Mouse (Mus musculus): Measurements from ENCODE around the gene Selp. TPM values are rescaled to one million over a fixed set of nuclear protein-coding genes. Genes with fewer than 3 reads are reported as not detected.

The Selp gene
- 1 to 10 TPM in 3 of 4 experiments, under 1 TPM in 1; 0.49 to 8.6 (median 1.2) TPM for total RNA-seq (2022)

DNA sequence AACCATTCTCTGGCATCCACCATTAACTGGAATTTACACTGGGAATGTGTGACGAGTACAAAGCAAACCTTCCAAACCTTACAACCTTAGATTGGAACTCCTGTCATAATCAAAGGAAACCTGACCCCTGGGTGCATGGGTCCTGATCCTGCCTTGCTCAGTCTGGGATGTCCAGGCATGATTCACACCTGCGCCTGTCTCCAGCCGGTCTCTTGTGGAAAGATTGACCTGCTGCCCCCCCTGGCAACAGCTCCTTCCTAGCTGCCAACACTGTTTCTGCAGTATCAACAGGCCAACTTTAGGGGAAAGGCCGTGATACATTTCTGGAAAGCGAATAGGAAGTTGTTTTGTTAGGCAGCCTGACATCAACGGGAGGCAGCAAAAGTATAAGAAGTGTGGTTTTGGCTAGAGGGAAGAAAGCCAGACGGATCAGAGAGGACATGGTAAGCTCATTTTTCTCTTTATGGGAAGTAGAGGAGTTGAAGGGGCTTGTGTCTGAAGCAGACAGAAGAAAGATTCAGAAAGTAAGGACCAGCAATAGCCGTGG lies at the start of gene Selp:
TSS of gene Selp (plus strand) at position 318 of the 547 bp plus-strand sequence.
- no peak for DNase-seq (ENCODE audit: low spot score)

DNA sequence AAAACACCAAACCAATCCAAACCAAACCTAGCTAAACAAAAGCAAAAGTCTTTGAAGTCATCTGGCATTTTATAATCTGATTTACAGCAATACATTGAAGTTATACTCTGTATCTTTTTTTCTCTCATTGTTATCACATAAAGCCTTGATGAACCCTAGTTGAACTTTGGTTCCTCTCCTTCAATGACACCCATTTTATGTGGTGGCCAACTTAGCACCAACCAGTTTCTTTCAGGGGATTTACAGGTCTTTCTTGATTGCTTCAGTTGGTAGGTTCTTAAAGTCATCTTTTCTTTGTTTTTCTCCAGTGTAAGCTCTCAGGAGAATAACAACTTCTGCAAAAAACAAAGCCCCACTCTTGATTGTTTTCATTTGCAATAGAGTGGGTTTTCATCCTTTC lies 45.8 kb upstream of the Selp start:
- DNase-seq (ENCODE audit: low spot score): no peak

GRCm38 (mm10) chr1:164070461-164070860 lies 44.6 kb upstream of the Selp start:
- DNase-seq (ENCODE audit: low spot score): no peak

GRCm38 (mm10) chr1:164071111-164071510 lies 44.0 kb upstream of the Selp start:
- DNase-seq (ENCODE audit: low spot score): no peak

- DNase-seq (ENCODE audit: low spot score): no peak
Observed at GRCm38 (mm10) chr1:164072001-164072400, 43.1 kb upstream of the Selp start.

GRCm38 (mm10) chr1:164073091-164073490 lies 42.0 kb upstream of the Selp start:
- DNase-seq (ENCODE audit: low spot score): no peak

DNA sequence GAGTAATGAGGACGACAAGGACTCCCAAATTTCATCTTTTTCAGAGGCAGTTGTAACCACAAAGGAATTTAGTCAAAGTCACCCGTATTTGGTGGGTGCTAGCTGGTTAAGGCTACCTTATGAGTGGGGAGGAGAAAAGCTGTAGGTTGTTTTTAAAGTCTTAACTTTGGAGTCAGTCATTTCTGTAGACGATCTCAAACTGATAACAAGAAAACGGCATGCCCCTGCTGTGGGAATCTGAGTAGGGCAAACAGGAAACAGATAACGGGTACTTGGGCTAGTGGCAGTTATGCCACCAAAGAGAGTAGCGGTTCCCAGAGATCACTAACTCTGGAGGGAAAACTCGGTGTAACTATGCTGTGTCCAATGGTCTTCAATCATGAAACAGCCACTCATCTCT lies 41.3 kb upstream of the Selp start:
- DNase-seq (ENCODE audit: low spot score): no peak

GRCm38 (mm10) chr1:164074606-164075140 lies 40.4 kb upstream of the Selp start:
- DNase-seq (ENCODE audit: low spot score): no peak

DNA sequence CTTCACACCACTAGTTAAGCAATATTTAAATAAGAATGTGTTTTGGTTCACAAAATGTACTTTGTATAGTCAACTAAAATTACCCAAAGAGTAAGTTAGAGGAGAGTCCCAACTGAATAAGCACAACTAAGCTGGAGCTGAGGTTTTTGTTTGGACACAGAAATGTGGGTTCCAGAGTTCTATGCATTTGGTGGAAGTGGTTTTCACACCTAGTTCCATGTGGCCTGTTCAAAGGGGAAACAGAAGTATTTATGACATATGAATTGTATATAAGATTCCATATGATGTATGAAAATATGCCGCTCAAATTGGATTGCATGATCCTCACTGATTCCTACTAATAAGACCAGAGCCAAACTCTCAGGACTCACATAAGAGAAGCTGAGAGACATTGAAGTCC lies 39.6 kb upstream of the Selp start:
- no peak for DNase-seq (ENCODE audit: low spot score)

DNA sequence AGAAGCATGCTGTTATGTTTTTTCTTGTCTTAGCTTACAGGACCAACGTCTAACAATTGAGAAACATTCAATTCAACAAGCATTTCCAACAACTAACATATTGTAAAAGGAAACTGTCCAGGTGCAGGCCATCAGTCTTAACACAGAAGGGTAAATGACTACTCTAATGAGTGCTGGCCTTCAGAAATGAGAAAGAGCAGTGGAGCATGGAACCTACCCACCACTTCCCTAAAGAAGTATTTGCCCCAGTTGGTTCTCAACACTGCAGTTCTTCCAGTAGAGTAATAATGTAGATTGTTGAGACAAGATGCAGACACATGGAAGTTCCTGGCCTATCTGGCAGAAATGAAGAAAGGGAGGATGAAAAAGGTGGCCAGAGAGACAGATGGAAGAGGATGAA lies 38.6 kb upstream of the Selp start:
- no peak for DNase-seq (ENCODE audit: low spot score)

DNA sequence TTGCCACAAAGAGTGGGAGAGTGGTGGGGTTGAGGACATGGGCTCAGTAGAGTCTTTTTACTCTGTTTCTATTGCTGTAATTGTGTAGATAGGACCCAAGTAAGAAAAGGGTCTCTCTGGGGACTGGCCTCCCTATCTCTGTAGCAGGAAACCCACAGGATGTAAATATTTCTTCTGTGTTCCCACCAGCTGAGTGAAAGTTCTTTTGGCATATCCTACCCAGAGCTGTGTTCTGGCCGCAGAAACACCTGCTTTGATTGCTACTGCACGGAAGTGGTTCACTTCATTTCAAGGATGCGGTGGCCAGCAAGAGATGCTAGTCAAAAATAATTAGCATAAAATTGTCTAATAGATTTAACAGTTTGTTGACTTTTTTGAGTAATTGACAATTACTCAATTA lies 38.0 kb upstream of the Selp start:
- DNase-seq (ENCODE audit: low spot score): no peak

- no peak for DNase-seq (ENCODE audit: low spot score)
Observed at GRCm38 (mm10) chr1:164078323-164078741, 36.7 kb upstream of the Selp start.

- DNase-seq (ENCODE audit: low spot score): no peak
Observed at GRCm38 (mm10) chr1:164079091-164079490, 36.0 kb upstream of the Selp start.

- no peak for DNase-seq (ENCODE audit: low spot score)
Observed at GRCm38 (mm10) chr1:164083046-164083445, 32.0 kb upstream of the Selp start.

DNA sequence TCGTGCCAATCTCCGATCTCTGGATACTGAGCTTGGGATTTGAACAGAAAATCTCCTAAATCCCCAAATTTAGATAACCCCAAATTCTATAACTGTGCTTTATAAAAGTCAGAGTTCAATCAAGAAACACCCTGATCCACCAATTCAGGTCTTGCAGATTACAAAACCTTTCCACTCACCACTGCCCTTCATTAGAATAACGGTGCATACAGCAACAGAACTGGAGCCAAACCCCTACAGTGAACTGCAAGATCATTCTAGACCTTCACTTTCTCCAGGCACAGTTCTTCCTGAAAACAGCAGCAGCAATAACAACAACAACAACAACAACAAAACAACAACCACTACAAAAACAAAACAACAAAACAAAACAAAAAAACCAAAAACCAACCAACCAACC lies 28.3 kb upstream of the Selp start:
- DNase-seq (ENCODE audit: low spot score): no peak

DNA sequence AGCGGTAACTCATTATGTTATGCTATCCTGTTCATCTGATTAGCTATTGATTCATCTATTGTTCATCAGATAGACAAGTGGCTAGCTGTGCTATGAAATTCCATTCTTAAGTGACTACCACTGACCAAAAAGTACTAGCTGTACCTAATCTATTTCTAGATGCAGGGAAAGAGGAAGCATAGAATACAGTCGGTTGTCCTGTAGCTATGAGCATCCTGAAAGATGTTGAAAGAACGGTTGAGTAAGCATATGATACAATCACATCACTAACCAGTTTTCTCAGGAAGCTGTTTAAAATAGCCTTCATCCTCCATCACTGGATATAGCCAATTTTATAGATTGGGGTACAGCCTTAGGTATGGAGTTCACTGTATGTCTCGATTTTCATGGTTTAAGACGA lies 27.2 kb upstream of the Selp start:
- no peak for DNase-seq (ENCODE audit: low spot score)

DNA sequence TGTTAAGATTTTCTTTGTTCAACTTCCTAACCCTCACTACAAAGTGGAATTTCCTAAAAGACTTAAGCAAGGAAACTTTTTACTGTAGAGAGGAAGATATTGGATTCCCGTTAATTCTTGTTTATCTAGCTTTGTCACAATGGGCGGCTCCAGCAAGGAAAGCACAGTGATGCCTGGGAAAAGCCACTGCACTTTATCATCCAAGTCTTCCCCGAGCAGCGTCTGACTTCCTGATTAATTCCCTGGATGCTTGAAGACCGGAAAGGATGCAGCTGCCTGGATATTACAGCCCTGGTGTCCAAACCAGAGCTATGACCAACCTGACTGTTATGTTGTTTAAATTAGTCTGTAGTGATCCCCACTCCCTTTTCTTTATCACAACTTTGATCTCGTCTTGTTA lies 18.3 kb upstream of the Selp start:
- peak; percentile 16 for DNase-seq (ENCODE audit: low spot score)

DNA sequence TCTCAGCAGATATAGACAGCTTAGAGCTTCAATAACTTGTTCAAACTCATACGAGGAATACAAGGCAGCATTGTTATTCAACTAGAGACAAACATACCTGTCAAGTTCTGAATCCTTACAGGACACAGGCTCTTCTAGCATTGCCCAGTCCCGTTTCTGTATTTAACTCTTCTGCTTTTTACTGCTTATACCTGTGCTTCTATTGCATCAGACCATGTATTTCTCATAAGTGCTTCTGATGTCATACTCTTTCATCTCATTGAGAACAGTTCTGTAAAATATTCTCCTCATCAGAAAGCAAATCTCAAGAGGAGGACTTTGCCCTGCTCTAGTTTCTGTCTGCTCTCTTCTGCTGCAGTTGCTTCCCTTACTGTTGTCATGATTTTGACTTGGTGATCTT lies 17.2 kb upstream of the Selp start:
- no peak for DNase-seq (ENCODE audit: low spot score)

- no peak for DNase-seq (ENCODE audit: low spot score)
Observed at GRCm38 (mm10) chr1:164098372-164098771, 16.7 kb upstream of the Selp start.

GRCm38 (mm10) chr1:164109763-164110162 lies 5.3 kb upstream of the Selp start:
- DNase-seq (ENCODE audit: low spot score): no peak

- DNase-seq (ENCODE audit: low spot score): no peak
Observed at GRCm38 (mm10) chr1:164110591-164111329, 4.3 kb upstream of the Selp start.

- DNase-seq (ENCODE audit: low spot score): no peak
Observed at GRCm38 (mm10) chr1:164114280-164114679, 784 bp upstream of the Selp start.

DNA sequence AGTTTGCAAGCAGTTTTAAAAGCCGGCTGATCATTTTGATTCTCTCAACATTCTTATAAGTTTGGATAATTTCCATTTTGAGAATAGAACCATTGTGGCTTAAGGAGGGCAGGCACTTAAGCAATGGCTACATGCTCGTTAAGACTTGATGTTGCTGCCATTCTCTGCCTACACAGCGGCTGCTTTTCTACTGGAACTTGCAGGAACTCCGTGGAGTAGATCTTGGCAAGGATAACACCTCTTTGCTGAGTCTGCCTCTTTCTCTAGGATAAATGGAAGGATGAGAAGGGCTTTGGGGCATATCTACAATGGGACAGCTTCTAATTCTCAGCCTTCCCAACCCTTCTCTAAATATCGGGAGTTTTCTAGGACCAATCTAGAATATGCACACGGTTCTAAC lies 583 bp downstream of the Selp start:
- DNase-seq (ENCODE audit: low spot score): no peak
